Mouse (Mus musculus): Measurements from ENCODE around the gene St6gal1. TPM values are rescaled to one million over a fixed set of nuclear protein-coding genes. Genes with fewer than 3 reads are reported as not detected.

The St6gal1 gene
- 36.5 and 40.1 TPM in 2 replicates for polyA plus RNA-seq (2012; rRNA removed)

DNA sequence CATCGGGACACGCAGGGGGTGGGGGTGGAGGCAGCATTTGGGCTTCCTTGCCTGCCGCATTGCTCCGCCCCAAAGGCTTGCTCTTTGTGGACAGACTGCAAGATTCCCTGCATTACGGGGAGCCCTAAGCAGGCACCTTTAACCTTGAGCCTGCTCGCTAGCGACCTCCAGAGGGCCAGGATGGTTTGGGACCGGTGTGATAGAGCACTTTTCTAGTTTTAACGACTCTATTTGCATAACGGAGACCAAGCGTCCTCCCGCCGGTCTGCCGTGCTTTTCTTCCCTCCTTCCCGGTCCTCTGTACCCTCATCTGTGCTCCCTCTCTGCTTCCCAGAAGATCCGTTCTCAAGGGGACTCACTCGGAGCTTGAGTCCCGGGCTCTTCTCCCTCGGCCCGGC is at the start of gene St6gal1:
Gene St6gal1, plus strand, starts transcription at position 70 of the 398 bp plus-strand sequence.

Other genes with a start within 250 kb of the St6gal1 start
- 0.20 and 0.46 TPM in 2 replicates for gene Kng2, start 195.3 kb upstream of the St6gal1 start, polyA plus RNA-seq (2012; rRNA removed)
- 0.07 and 0.22 TPM in 2 replicates for gene Kng1, start 166.9 kb upstream of the St6gal1 start, polyA plus RNA-seq (2012; rRNA removed)
- gene Eif4a2, start 117.3 kb upstream of the St6gal1 start, polyA plus RNA-seq (2012; rRNA removed) = 49.0 and 54.7 TPM in 2 replicates
- 0.59 and 0.68 TPM in 2 replicates for gene Rfc4, start 97.0 kb upstream of the St6gal1 start, polyA plus RNA-seq (2012; rRNA removed)
- 142 and 148 TPM in 2 replicates for gene Adipoq, start 78.2 kb upstream of the St6gal1 start, polyA plus RNA-seq (2012; rRNA removed)
- 0.03 TPM in 1 of 2 replicates, not detected in the other for gene Rtp1, start 204.4 kb downstream of the St6gal1 start, polyA plus RNA-seq (2012; rRNA removed)

All from ovary, adult 2 months (tissue).